Mouse (Mus musculus) CH12F3 (cell line): ENCODE data around the gene Hcrtr1.

Source experiments
- in situ Hi-C: fragments of 300-500 bp; cut with MboI; formaldehyde crosslinking; loops from 2 replicates; pipeline ENCODE4 v1.14.3; 2020; ENCODE audit warnings: low sequenced_read_pairs

Hcrtr1 gene

DNA sequence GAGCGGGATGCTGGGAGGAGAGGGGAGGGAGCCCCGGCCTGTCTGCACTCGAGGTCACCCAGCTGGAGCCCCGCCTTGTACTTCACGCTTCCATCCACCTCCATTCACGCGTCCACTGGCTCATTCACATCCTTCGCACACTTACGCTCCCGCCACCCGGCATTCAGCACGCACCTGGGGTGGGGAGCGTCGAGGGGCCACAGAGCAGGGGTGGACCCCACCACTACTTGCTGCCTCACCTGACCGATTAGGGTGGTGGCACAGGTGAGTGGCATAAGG, at the start of gene Hcrtr1:
Hcrtr1 (minus strand) TSS at position 146 of the 279 bp plus-strand sequence.
- in situ Hi-C loops: no loop called here

DNA sequence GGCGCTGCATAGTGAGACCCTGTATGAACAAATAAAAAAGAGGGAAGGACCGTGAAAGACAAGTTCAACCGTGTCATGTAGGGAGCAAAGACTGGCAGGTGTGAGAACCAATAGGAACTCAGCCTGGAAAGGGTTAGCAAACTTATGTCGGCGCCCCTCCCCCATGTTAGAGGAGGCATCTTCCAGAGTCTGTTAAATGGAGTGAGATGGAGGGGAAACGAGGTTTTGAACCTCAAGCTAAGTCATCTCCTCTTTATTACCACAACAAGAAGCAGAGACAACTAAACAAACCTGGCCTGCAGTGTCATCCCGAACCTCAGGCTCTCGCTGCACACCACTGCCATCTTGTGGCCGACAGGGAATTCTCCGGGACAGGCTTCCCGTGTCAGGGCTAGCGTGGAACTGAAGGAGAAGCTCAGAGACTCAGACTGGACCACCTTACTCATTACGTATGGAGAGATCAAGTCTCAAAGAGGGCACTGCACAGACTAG, 49.7 kb upstream of the Hcrtr1 start:
- in situ Hi-C loops: no loop called here

DNA sequence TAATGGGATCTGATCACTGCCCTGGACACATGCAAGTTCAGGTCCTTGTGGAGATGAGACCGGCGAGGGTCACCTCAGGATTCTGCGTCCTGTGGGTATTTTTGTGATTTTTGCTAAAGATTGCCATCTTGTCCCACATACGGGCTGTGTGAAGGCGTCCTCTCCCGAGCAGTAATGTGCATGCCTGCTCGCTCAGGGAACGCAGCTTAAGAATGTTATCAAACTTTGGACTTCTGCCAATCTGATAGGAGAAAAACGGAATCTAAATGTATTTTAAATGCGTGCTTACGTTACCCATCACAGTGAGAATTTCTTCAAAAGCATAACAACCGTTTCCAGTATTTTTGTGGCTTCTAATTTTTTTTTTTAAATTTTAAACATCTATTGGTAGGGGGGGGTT, 47.7 kb upstream of the Hcrtr1 start:
- in situ Hi-C loops: no loop called here

GRCm38 (mm10) chr4:130186450-130186849, 47.3 kb upstream of the Hcrtr1 start:
- in situ Hi-C loops: no loop called here

DNA sequence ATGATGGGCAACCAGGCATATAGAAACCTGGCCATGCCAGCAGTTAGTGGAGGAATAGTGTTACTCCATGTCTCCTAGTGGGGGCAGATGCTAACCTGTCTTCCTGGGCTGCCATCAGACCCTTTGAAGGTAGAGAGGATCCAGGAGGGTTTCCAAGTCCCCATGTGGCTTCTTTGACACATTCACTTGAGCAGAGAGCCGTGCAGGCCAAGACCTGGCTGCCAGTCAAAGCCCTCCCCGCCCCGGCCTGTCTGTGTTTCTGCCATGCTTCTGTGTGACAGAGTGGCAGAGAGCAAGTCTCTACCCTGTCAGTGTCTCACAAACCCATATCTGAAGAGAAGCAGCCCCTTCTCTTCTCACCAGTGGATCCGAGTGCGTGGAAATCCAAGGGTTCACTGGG, 44.7 kb upstream of the Hcrtr1 start:
- in situ Hi-C loops: no loop called here

DNA sequence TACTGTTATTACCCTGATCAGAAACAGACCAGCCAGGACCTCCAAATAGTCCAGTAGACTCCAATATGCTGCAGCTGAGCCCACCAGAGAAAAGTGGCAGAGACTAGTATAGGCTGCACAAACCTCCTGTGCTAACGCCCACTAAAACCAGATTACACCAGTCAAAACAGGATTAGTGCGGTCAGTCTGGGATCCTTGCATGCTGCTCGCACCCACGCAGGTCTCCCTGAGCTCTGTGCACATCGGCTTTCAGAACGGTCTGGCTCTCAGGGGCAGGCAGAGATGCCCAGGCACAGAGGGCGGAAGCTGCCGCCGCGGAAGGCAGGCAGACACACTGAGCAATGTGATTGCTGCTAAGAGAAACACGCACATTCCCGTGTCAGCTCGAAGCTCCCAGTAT, 43.9 kb upstream of the Hcrtr1 start:
- in situ Hi-C loops: no loop called here

DNA sequence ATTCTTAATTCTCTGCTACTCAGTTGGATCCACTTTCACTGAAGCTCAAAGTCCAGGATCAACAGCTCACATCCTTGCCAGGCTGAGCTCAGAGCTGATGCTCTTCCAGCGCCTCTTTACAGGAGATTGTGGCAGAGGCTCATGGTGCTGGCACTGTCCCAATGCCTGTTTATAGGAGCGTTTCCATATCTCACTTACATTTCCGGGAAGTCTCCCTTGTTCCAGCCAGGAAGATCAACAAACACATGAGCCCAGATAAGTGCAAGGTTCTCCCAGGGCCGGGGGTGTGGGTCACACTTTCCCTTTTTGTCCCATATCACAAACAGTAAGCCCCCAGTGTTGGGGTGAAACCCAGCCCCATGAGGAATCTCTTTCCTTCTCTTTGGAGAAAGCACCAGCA, 42.7 kb upstream of the Hcrtr1 start:
- in situ Hi-C loops: no loop called here

GRCm38 (mm10) chr4:130180909-130181602, 41.9 kb upstream of the Hcrtr1 start:
- in situ Hi-C loops: no loop called here

GRCm38 (mm10) chr4:130179876-130180275, 40.7 kb upstream of the Hcrtr1 start:
- in situ Hi-C loops: no loop called here

DNA sequence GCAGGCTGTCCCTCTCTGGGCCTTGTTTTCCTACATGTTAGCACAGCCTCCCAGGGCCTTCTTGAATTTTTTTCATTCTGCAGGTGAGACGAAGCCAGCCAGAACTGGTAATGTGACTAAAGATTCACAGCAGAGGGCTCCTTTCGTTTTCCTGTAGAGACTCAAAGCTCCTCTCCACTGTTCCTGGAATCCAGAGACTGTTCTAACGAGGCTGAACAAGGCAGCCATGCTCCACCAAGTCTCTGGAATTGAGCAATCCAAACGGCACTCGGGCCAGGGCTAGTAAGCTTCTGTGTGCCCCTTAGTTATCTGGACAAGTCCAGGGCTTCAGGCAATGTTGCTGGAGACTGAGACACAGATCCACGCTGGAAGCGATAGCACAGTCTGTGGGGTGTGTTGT, 38.4 kb upstream of the Hcrtr1 start:
- in situ Hi-C loops: no loop called here

DNA sequence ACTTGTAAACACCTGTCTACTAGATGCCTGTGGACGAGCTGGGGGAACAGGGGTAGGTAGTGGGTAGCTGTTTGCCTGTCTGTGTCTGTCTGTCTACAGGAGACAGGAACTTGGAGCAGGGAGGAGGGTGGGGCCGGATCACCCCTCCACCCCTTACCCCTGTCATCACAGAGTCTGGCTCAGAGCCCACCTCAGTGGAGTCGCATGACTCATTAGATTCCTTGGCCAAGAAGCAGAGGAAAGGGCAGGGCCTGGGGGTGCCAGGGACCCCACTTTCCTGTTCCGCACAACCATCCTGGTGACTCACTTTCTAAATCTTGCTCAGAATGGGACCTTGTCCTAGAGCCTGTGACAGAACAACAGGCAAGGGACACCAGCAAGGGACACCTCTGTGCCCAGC, 37.9 kb upstream of the Hcrtr1 start:
- in situ Hi-C loops: no loop called here

GRCm38 (mm10) chr4:130176156-130176720, 37.1 kb upstream of the Hcrtr1 start:
- in situ Hi-C loops: no loop called here

DNA sequence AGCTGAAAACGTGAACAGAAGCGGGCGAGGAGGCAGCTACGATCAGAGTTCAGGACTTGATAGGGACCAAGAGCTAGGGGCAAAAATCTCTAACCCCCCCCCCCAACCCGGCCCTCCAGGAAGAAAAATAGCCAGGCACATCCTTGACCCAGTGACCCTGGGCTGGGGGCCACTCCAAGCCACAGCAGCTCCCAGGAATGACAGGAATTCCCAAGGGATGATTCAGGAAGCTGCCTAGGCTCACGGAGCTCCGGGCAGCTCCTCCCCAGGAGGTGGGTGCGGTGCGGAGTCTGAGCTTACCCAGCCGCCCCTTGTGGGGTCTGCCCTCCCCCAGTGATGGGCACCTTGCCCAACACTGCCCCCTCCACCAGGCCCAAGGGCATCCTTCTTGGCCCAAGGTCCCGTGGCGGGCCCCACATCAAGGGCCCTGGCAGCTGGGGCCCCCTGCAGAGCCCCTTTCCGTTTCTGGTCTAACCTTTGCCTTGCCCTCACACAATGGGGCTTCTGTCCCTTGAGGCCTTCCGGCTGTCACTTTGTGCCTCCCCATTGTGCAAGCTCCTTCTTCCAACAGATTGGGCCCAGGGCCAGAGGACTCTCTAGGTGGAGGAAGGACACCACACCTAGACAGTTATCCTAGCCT, 36.0 kb upstream of the Hcrtr1 start, which contains the start of gene Tinagl1:
Tinagl1 (minus strand) TSS at position 51 of the 640 bp plus-strand sequence.
- in situ Hi-C loops: no loop called here

DNA sequence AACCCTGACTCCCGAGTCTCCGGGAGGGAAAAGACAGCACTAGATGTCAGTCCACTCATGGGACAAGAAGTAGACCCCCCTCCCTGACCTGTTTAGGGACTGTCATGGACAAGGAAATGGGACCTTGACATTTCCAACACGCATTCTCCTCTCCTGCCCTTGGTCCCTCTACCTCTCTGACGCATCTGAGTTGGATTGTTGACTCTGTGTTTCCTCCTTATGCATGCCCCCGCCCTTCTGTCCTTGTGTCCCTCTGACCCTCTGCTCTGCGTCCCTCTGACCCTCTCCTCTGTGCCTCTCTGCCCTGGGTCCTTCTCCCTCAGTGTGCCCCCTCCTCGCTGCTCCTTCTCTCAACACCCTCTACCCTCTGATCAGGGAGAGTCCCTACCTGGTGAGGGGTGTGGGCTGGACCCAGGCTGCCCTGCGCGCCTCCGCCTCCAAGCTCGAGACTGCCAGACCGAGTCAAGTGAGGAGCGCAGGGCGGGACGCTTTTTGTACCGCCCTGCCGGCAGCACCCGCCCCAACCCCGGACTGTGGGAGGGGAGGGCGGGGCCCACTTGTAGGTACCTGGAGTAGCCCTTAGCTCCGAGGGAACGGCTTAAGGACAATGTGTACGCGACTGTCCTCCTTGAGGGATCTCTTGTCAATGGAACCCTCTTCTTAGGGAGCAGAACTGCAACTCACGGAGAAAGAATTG, 35.3 kb upstream of the Hcrtr1 start:
- in situ Hi-C loops: no loop called here

DNA sequence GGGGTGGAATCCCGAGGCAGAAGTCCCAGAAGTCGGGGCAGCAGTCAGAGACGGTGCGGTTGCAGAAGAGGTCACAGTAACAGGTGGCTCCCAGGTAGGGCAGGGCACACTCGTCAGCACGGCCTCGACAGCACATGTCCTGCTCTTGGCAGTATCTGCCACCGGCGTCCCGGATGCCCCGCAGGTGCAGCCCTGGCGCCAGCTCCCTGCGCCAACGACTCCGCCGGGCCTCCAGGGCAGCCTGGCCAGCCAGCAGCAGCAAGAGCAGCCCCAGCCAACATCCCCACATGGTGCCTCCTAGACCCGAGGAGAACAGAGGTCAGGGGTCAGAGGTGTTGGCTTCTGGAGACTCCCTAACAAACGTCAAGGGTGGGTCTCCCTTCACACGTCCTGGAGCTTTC, 34.8 kb upstream of the Hcrtr1 start:
- in situ Hi-C loops: no loop called here

GRCm38 (mm10) chr4:130173060-130173822, 34.1 kb upstream of the Hcrtr1 start:
- in situ Hi-C loops: no loop called here

DNA sequence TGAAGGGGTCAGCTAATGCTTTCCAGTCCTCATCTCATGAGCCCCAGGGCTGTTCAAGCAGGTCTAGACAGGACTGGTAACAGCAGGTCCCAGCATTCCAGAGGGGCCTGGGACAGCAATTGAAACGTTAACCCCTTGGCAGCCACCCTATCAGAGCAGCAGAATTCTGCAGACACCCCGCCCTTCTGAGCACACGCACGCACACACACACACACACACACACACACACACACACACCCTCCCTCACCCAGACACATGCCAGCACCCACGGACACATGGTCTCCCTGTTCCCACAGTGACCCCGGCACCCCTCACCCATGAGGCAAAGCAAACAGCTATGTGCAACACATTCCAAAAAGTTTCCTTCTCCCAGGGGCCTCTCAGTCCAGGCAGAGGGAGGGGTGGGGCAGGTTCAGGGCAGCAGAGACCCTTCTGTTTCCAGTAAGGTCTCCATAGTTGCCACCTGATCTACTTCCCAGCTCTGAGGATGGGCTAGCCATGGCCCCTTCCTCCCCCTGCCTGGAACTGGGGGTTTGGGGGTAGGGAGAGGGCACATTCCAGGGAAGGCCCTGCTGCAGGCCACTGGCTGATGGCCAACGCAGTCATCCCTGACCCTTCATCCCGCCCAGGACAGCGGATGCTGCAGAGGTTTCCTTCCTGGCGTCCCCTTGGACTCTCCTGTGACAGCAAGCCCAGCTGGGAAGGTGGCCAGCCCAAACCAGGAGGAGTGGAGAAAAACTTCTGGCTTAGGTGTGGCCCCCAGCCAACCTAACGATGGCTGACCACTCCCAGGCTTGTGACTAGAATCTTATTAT, 33.0 kb upstream of the Hcrtr1 start:
- in situ Hi-C loops: no loop called here

DNA sequence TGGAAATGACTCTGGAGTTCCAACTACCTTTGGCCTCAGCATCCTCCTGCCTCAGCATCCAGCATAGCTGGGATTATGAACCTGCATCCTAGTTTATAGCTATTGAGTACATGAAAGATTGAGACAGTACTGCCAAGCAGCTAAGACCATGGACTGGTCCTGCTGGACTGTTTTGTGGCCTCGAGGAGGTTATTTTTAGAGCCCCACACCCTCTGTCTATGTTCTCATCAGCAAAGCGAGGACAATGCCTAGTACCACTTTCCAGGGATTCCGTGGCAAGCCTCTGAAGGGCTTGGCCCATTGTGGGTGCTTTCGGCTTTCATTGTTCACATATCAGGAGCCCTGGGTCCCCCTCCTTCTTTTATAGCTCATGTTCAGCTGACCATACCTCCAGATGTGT, 31.2 kb upstream of the Hcrtr1 start:
- in situ Hi-C loops: no loop called here

DNA sequence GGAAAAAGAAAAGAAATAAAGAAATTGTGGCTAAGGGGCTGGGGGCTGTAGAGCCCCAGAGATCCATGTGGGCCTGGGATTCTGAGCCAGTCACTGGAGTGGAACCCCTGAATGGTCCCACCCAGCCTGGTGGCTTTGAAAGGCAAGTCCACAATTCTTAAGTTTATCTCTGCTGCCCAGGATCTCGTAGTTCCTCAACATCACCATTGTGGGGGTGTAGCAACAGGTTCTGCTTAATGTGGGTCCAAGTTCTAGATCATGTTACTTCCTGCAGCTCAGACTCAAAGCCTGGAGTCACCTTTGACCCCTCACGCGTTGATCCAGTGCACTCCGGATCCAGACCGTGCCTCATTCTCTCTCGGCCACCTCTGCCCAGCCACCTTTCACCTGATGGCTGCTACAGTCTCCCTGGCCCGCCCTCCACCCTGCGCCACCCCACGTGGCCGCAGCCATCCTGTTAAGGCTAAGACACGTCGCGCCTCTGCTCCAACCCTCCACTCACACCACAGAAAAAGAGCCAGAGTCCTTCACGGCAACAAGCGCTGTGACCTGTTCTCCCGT, 30.3 kb upstream of the Hcrtr1 start:
- in situ Hi-C loops: no loop called here
